Mouse (Mus musculus): ENCODE data around the gene Glipr1l2.
"Not testable (repeated sequence)": the region's sequence is repeated elsewhere in the genome, so short reads cannot be mapped to it uniquely, and the experiment has no call there.

DNA sequence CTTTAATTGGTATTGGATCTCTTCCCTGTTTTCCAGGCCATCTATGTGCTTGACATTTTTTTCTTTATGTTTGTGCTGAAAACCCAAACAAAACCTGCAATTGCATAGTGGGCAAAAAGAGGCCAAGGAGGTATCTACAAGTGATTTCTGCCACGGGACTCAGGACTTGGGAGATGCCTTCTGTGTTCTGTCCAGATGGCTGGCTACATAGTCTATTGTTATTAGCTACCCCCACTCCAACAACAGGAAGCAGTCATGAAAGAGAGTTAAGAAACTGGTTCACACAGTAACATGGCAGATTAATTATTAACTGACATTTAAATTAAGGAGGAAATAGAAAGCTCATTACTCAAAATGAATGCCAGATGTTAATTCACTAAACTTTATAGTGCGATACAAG, 41.9 kb downstream of the Glipr1l2 start:
- TF ChIP-seq CTCF (IDR thresholded peaks at IDR 0.05; ENCODE audit: control insufficient read depth, insufficient read depth, low read length); POLR2A (IDR thresholded peaks at IDR 0.05; ENCODE audit: borderline replicate concordance, control insufficient read depth, low read depth, low read length): not testable (repeated sequence)
